Mouse (Mus musculus) left cerebral cortex, postnatal 14 days (tissue): ENCODE results near the gene Satl1. TPM values are rescaled to one million over a fixed set of nuclear protein-coding genes. Genes with fewer than 3 reads are reported as not detected.
"Not testable (repeated sequence)": the region's sequence is repeated elsewhere in the genome, so short reads cannot be mapped to it uniquely, and the experiment has no call there.

Source experiments
- DNase-seq, 2 experiments: peaks; one replicate each; pipeline ENCODE4 v3.0.0; 2021 to 2022; ENCODE audit warnings: low spot score in 2 of 2, mixed read lengths in 1 of 2
- intact Hi-C: fragments of 180-260 bp; cut with DNase I; formaldehyde crosslinking; loops from one replicate; pipeline ENCODE4 v1.15.1; 2025
- long read RNA-seq, 2 experiments: library from polyadenylated mRNA; stranded (forward); transcript quantifications; one replicate each; pipeline ENCODE4 v2.0.0; 2021
- total RNA-seq, 2 experiments: library from RNA; stranded (reverse); gene quantifications; 2 replicates each; pipeline ENCODE4 v1.2.3; 2021

Satl1 gene
- total RNA-seq: not detected
- long read RNA-seq, experiment 1: 0 reads
- long read RNA-seq, experiment 2: 0 reads

DNA sequence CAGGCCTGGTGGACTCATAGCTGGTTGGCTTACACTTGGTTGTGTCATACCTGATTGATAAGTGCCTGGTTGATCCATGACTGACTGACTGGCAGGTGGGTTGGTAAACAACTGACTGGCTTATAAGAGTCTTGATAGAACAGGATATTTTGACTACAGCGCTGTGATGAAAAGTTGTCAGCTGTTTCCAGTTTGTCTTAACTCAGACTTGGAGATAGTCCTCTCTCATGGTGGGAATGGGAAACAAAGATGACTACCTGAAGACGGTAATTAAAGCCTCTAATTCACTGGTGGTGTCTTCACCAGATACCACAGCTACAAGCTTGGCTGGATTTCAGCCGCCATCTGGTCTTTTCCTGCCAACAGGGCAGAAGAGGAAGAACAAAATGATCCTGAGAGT lies at the start of gene Satl1:
Satl1 (minus strand) TSS at position 101 of the 400 bp plus-strand sequence.
- no peak for DNase-seq
- intact Hi-C loops: no loop called here

DNA sequence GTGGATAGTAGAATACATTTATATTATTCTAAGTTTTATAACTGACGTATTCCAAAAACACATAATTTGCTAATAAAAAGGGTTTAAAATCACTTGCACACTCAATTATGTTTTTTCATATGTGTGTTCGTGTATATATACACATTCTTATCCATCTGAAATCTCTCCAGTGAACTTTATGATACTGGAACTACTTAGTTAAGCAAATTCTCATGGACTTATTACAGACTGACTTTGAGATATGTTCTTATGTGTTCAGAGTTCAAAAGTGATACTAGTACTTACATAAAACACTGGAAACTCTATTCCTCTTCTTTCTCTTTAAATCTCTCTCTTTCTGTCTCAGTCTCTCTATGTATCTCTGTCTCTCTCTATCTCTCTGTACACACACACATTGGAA lies 31.5 kb upstream of the Satl1 start:
- intact Hi-C loops: no loop called here
- DNase-seq: no peak

DNA sequence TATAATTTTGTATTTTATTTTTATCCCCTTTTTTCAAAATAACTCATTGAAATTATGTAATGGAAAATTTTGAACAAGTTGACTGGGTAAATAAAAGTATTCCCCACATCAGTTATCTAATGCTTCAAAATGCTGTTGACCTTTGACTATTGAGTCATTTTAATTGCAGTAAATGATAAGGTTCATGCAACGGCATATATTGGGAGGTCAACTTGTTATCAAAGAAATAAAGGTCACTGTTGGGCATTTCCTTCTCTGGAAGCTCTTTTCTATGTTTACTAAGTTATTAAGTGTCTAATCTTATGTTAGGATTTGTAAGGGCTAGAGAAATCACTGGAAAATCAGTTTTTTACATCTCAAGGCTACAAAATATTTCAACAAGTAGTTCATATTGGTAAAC lies 31.0 kb upstream of the Satl1 start:
- no peak for DNase-seq
- intact Hi-C loops: no loop called here

DNA sequence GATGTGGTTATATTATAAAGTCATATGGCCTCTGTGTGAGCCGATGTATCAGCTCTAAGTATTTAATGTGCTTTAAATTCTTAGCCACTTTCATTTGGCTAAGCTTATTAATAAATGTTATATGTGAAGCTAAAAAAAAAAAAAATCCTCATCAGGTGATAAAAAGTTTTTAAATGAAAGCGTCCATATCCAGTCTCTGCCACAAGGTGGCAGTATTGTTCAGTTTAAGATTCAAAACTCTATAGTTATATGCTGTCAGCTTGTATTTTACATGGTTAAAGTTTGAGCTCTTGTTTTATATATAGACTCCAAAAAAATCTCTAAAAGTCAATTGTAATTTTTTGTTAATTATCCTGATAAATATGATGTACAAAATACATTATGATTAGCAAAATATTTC lies 16.4 kb upstream of the Satl1 start:
- intact Hi-C loops: loop anchor here (10.0 kb wide), 1 partner anchor 482 kb away; no protein-coding TSS in a partner anchor
- peak; percentile 30 to 54 for DNase-seq

DNA sequence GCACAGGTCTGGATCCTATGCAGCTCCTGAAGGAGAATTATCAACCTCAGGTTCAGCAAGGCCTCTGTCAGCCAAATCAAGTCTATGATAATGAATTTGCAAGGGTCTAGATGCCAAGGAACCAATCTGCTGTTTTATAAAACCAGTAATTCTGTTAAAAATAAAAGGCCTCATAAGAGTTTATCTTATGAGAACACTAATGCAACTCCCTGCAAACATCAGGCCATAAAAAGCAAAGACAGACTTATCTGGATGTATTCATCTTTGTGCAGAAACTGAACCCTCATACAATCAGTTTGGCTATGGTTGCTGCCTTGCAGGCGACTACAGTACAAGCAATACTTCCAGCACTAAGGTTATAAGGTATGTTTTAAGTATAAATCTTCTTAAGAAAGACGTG lies 5.7 kb upstream of the Satl1 start:
- intact Hi-C loops: no loop called here
- no peak for DNase-seq

DNA sequence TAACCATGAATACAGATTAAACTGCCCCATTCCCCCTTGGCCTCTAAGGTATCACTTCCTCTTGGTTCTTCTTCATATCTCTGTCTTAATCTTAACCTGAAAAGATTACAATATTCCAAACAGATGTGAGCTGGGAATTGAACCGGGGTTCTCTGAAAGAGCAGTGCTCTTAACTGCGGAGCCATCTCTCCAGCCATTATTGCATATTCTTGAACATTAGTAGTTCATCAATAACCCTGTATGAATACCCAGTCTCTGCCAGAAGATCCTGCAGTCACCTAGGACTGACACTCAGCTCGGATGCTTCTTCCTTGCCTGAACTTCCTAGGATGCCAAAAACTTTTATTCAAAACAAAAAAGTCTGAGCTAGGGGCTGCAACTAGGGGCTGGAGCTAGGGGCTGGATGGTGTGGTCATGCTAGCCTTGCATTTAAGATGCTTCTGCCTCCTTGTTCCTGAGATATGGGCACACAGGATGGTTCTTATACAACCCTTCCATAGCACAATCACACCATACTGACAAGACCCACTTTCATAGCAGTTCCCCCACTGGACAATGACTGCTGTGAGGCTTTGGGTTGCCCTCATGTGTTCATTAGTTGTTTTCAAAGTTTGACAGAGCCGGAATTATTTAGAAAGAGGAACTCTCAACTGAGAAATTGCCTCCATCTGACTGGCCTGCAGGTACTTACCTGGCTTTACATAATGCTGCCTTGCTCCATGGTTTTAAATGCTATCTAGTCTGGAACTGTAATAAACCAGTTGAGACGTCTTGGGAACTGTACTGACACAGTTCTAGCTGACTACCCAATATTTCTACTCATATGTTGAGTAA lies 35.8 kb downstream of the Satl1 start:
- intact Hi-C loops: not testable (repeated sequence)
- DNase-seq: peak; percentile 20 to 41

DNA sequence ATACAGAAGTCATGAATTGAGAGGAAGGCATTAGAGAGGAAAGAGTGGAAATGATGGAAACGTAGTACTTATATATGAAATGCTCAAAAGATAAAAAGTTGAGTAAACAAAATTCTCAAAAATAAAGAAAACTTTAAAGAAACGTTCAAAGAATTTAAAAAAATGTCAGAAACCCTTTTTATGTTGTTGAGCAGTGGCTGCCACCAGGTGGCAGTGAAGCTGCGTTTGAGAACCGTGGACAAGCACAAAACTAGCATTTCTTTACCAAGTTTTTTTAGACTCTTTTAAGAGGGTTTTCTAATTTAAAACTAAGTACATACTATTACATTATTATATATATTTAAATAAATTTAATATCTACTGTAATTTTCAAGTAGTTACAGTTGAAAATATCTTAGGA lies 38.2 kb downstream of the Satl1 start:
- intact Hi-C loops: no loop called here
- peak in 1 of 2 experiments; percentile 15 for DNase-seq

DNA sequence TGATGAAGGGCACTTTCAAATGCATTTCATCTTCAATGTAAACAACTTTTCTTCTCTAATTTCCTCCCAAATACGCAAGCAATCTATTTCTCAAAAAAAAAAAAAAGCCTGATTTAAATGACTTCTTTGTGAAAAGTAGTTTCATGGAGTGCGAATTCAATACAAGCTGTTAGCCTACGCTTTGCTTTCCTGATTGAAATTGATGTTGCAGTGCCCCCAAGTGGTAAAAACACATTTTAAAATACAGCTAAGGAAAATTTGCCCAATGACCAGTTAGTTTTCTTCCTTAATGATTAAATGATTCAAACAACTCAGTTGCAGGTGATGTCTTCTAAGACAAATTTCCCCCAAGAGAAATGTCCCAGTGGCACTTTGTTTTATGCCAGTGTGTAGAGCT lies 58.2 kb downstream of the Satl1 start:
- intact Hi-C loops: loop anchor here (2.0 kb wide), 1 partner anchor 1152 kb away; no protein-coding TSS in a partner anchor
- peak; percentile 21 to 38 for DNase-seq

DNA sequence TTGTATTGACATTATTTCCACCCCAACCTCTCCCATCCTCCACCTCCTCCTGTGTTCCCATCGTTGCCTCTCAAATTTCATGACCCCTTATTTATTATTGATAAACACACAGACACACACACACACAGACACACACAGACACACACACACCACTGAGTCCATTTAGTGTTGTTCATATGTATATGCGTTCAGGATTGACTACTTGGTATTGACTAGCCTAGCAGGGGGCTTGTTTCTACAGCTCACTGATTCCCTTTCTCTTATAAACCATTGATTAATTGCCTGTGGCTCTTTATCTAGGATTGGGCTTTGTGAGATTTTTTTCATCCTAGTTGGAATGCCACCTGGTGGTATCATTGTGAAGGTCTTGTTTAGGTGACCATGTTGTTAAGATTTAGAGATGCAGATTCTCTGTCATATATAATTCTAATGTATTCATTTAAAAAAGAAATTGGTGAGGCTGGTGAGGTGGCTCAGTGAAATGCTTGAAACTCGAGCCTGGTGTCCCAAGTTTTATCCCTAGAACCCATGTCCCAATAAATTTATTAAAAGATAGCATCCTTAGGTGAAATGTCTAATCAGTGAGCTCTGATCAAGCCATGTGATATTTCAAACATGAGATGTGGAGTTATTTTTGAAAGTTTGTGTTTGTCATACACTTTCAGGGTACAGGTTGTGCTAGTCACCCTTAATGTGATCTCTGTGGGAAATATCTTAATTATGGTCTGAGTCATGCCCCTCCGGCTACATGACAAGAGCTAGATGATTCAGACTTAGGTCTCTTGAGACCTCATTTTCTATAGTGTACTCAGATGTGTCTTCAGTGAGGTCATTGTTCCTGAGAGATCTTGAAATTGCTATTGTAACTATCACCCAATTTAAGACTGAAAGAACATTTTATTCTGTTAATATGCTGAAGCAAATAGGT lies 58.8 kb downstream of the Satl1 start:
- intact Hi-C loops: loop anchor here (2.0 kb wide), 1 partner anchor 1151 kb away; no protein-coding TSS in a partner anchor
- DNase-seq: peak in 1 of 2 experiments; percentile 2

DNA sequence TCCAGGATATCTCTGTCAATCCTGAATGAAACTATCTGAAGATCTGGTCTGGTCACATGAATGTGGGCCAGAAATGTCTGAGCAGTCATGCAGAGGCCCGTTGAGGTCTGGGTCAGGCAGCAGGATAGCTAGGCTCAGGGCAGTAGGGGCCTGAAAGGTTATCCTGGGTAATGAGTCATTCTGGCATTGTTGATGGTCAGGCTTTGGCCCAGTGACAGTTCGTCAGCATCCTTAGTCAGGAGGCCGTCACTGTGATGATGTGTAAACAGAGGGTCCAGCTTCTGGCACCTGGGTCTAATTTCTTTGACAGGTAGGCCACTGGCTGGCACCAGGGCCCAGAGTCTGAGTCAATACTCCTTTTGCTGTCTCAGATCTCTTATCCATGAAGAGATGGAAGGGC lies 67.1 kb downstream of the Satl1 start:
- intact Hi-C loops: no loop called here
- DNase-seq: no peak

Other genes starting within 250 kb of the Satl1 start
- gene 4933403O08Rik, start 167.7 kb downstream of the Satl1 start, total RNA-seq: not detected
- gene Apool, start 95.4 kb downstream of the Satl1 start, total RNA-seq: 1 to 10 TPM; 3.4 to 4.3 TPM
- gene 2010106E10Rik, start 88.5 kb upstream of the Satl1 start, total RNA-seq: not detected
- 10 to 100 TPM; 14.3 to 15.1 TPM for gene Zfp711, start 193.7 kb upstream of the Satl1 start, total RNA-seq